In the genomic region with DNA sequence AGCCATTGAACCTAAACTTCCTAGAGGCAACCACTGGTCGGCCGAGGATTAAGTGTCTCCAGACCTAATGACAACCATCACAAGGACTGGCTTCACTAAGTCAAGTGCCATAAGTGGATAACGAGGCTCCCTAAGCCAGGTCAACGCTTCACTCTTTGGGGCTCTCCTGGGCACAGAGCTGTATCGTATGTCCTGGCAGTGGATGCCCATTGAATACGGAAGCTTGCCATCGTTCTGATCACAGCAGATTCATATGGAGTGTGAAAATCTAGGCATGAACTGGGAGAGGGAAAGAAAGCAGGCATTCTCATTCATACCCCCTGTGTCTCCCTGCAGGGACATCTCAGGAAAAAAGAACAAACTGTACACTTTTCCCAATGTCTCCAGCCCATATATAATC, we compare ENCODE assay signal across 22 mouse cellular contexts.
"Had no signal": no experiment of that assay in that cellular context is flagged by ENCODE, and none has a peak within 500 bp of the region (broad histone marks: within the 10 kb centered on the region; RNA-seq: fewer than 3 reads in every experiment).

No protein-coding gene starts in this region.

- ATAC-seq: forebrain, postnatal 0 days; hindbrain, postnatal 0 days; intestine, embryonic 16.5 days had no signal

- H3K4me1 ChIP-seq: hindbrain, embryonic 13.5 days; hindbrain, embryonic 15.5 days; kidney, embryonic 15.5 days had no signal

- H3K36me3 ChIP-seq: heart, embryonic 13.5 days; heart, embryonic 15.5 days; hindbrain, embryonic 13.5 days; hindbrain, embryonic 15.5 days; kidney, embryonic 15.5 days; limb, embryonic 13.5 days; limb, embryonic 15.5 days had no signal

- DNase-seq: forebrain, postnatal 0 days; gastrocnemius, postnatal 14 days; gastrocnemius, postnatal 36 days; heart, adult 18-20 months; heart, postnatal 14 days; heart, postnatal 36 days; kidney, adult 11 months; kidney, adult 9 months; layer of hippocampus, adult 9-11 months; layer of hippocampus, postnatal 36 days; left cerebral cortex, postnatal 4 days had no signal

- H3K4me2 ChIP-seq: heart, embryonic 11.5 days; heart, embryonic 13.5 days; heart, embryonic 15.5 days; hindbrain, embryonic 13.5 days; hindbrain, embryonic 15.5 days; kidney, embryonic 15.5 days; limb, embryonic 13.5 days; limb, embryonic 15.5 days had no signal

- H3K27ac ChIP-seq: heart, embryonic 15.5 days; hindbrain, embryonic 13.5 days; hindbrain, embryonic 15.5 days; hindbrain, postnatal 0 days; kidney, embryonic 15.5 days; kidney, postnatal 0 days; limb, embryonic 13.5 days; limb, embryonic 15.5 days had no signal

- H3K27me3 ChIP-seq: heart, embryonic 13.5 days; heart, embryonic 15.5 days; hindbrain, embryonic 13.5 days; hindbrain, embryonic 15.5 days; kidney, embryonic 15.5 days; limb, embryonic 13.5 days; limb, embryonic 15.5 days had no signal

- H3K9ac ChIP-seq: forebrain, postnatal 0 days; heart, embryonic 13.5 days; heart, embryonic 15.5 days; hindbrain, embryonic 13.5 days; hindbrain, embryonic 15.5 days; kidney, embryonic 15.5 days; limb, embryonic 13.5 days; limb, embryonic 15.5 days had no signal

- H3K9me3 ChIP-seq: heart, embryonic 13.5 days; heart, embryonic 15.5 days; hindbrain, embryonic 13.5 days; hindbrain, embryonic 15.5 days; kidney, embryonic 15.5 days; limb, embryonic 13.5 days; limb, embryonic 15.5 days had no signal

- H3K4me3 ChIP-seq: heart, embryonic 13.5 days; heart, embryonic 15.5 days; hindbrain, embryonic 13.5 days; hindbrain, embryonic 15.5 days; kidney, embryonic 15.5 days; limb, embryonic 13.5 days; limb, embryonic 15.5 days had no signal
